Mouse (Mus musculus) limb, embryonic 10.5 days (tissue): ENCODE results near the gene Parn. TPM values are rescaled to one million over a fixed set of nuclear protein-coding genes. Genes with fewer than 3 reads are reported as not detected.
"Not testable (repeated sequence)": the region's sequence is repeated elsewhere in the genome, so short reads cannot be mapped to it uniquely, and the experiment has no call there.

ENCODE experiments used
- DNase-seq: peaks from one replicate; pipeline ENCODE4 v3.0.0-alpha.2; 2017; ENCODE audit warnings: low spot score
- H3K27ac ChIP-seq: fragments of 300-500 bp; sonication (generic); 2 replicates; pipeline ENCODE4 v1.5.1; 2016; ENCODE audit warnings: mild to moderate bottlenecking
- H3K27me3 ChIP-seq: fragments of 300-500 bp; sonication (generic); 2 replicates; pipeline ENCODE4 v1.6.1; 2016; ENCODE audit warnings: low read depth, mild to moderate bottlenecking; ENCODE audit not compliant: poor library complexity, severe bottlenecking
- H3K36me3 ChIP-seq: fragments of 300-500 bp; sonication (generic); 2 replicates; pipeline ENCODE4 v1.6.1; 2016; ENCODE audit warnings: mild to moderate bottlenecking, moderate library complexity
- H3K4me1 ChIP-seq: fragments of 300-500 bp; sonication (generic); 2 replicates; pipeline ENCODE4 v1.6.1; 2016
- H3K4me3 ChIP-seq: fragments of 300-500 bp; sonication (generic); 2 replicates; pipeline ENCODE4 v1.5.1; 2016; ENCODE audit warnings: mild to moderate bottlenecking, moderate library complexity
- H3K9me3 ChIP-seq: fragments of 300-500 bp; sonication (generic); replicated peaks from 2 replicates; pipeline ENCODE4 v1.6.1; 2016; ENCODE audit warnings: mild to moderate bottlenecking
- WGBS: fragments of 180-500 bp; shearing (Covaris S2); methylation state at CpG from one replicate; pipeline ENCODE4 v1.1.7; 2016; 5-methylcytosine and 5-hydroxymethylcytosine counted together
- polyA plus RNA-seq: library from polyadenylated mRNA; unstranded; fragments of >200 nt; fragmentation: Nextera tagmentation; extraction: Ambion mirVana; gene quantifications from 2 replicates; pipeline ENCODE4 v1.2.1, GENCODE M21; 2016

Parn gene
- polyA plus RNA-seq, 1 experiment from 2014 or later, result 46.6 TPM

DNA sequence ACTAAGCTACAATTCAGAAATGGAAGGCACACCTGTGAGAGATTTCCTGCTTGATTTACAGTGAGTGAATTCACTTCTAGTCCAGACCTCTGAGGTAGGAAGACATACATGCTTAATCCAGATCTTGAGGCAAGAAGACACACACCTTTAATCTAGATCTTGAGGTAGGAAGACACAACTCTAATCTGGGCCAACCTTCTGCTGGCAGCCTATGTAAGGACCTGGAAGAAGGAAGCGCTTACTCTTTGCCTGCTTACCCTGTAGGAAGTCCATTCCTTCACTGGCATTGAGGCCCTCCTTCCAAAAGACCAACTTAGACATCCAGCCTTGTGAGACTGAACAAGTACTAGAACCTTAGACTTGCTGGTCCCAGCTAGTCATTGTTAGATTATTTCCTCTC is 1.3 kb upstream of the Parn start:
- no peak for DNase-seq
- no peaks in the 10 kb centered on the region for H3K9me3 ChIP-seq
- H3K4me3 ChIP-seq, result no peak overlapping the region
- no peak overlapping the region for H3K27ac ChIP-seq
- peaks cover 16% of the 10 kb centered on the region for H3K36me3 ChIP-seq
- WGBS, result 92% methylated on average over 1 of the region's 1 CpGs
- no peaks in the 10 kb centered on the region for H3K27me3 ChIP-seq
- H3K4me1 ChIP-seq, result peaks cover 13% of the 10 kb centered on the region

DNA sequence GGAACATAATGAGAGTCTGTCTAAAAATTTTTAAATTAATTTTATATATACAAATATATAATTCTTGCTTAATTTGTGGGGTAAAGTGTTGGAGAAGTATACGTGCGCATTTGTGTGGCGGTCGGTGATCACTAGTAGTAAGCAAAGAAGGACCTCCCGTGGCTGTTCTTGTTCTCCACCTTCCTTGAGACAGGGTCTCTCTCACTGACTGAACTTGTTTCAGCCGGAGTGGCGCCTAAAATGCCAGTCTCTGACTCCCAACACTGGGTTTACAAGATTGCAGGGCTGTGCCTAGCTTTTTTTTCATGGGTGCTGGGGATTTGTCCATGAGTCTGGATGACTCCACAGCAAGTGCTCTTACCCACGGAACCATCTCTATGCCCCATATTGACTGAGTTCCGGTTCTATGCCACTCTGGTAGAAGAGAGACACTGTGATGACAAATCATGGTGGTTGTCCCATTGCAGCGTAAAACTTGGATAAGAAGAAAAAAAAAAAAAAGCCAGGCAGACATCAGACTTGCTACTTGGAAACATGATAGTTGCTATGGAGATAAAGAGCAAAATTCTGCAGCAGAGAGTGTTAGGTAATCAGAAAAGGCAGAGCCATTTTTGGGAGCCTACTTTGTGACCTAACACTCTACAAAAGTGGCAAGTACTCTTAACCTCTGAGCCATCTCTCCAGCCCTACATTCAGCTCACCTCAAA is 585 bp upstream of the Parn start:
- Histone ChIP-seq H3K4me1 (peaks cover 13% of the 10 kb centered on the region), H3K36me3 (peaks cover 19% of the 10 kb centered on the region), H3K27ac (peak overlapping the region; percentile 90; the same call in 1 of the 2 replicates), H3K9me3 (no peaks in the 10 kb centered on the region), H3K27me3 (no peaks in the 10 kb centered on the region), H3K4me3 (peak overlapping the region; percentile 86)
- no peak for DNase-seq
- 83% methylated on average over 10 of the region's 10 CpGs for WGBS

DNA sequence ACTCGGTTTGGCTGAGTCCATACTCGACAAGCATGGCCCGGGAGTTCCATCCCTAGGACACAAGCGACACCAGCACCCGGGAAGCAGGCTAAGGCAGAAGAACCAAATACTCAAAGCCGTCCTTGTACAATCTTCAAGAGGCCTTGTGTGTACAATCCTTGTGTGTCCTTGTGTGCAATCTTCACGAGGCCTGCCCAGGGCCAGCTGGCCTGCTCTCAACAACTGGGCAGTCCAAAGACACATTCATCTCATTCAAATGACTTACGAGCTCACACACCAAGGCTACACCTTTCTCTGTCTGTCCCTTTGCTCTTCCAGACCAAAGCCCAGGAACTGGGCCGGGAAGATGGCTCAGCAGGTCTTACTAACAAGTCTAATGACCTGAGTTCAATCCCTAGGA is 7.2 kb downstream of the Parn start:
- Histone ChIP-seq H3K36me3 (peaks cover 87% of the 10 kb centered on the region), H3K9me3 (no peaks in the 10 kb centered on the region), H3K4me3 (no peak overlapping the region), H3K27ac (no peak overlapping the region), H3K27me3 (no peaks in the 10 kb centered on the region), H3K4me1 (no peaks in the 10 kb centered on the region)
- WGBS, result 90% methylated on average over 9 of the region's 9 CpGs
- no peak for DNase-seq

DNA sequence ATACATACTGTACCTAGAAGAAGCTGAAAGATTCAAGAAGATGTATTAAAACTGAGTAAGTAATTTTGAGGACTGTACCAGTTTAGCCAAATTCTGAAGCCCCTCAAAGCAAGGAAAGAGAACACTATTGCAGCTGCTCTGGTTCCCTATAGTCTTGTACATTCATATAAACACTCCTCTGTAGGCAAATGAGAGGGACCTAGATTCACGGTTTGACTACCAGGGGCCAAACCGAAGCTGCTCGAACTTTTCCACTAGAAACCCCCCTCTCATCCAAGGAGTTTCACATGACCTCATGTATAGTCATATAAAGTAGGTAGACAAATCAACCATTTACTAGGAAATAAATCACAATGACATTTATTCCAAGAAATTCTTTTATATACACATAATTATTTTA is 9.1 kb downstream of the Parn start:
- H3K36me3 ChIP-seq, result peaks cover 88% of the 10 kb centered on the region
- H3K4me3 ChIP-seq, result no peak overlapping the region
- 95% methylated on average over 3 of the region's 3 CpGs for WGBS
- no peak for DNase-seq
- H3K27ac ChIP-seq, result no peak overlapping the region
- no peaks in the 10 kb centered on the region for H3K9me3 ChIP-seq
- no peaks in the 10 kb centered on the region for H3K4me1 ChIP-seq
- H3K27me3 ChIP-seq, result no peaks in the 10 kb centered on the region

DNA sequence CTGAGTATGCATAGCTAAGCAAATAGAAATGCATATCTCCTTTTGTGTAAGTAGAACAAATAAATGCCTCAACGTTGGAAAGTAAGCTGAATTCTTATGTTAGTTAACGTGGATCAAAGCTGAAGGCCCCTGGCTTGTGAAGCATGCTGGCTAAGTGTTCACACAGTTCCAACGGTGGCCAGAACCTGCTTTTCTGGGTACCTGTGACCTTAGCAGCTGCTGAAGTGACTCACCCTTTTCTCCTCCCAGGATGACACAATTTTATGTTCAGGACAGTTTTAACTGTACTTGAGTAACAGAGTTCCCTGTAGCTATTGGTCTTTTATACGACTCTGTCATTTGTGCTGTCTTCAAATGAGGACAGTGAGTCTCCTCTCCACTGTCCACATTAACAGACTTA is 22.0 kb downstream of the Parn start:
- H3K9me3 ChIP-seq, result no peaks in the 10 kb centered on the region
- WGBS, result 91% methylated on average over 4 of the region's 4 CpGs
- H3K27ac ChIP-seq, result no peak overlapping the region
- peaks cover 56% of the 10 kb centered on the region for H3K36me3 ChIP-seq
- no peak for DNase-seq
- no peaks in the 10 kb centered on the region for H3K4me1 ChIP-seq
- no peak overlapping the region for H3K4me3 ChIP-seq
- H3K27me3 ChIP-seq, result no peaks in the 10 kb centered on the region

DNA sequence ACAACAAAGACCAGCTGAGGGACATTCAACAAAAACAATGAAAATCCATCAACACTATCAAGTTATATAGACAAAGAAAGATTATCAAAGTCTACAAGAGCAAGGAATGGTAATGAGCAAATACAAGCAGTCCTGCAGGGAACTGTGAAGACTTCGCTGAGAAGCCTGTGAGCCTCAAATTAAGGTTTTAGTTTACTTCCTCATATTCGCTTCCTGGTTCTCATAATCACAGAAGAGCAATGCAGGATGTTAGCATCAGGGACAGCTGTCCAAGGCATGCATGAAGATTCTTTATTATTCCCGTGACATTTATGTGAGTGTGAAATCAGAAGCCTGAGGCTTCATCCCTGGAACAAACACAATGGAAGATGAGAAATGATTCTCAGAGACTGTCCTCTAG is 23.5 kb downstream of the Parn start:
- H3K36me3 ChIP-seq, result peaks cover 50% of the 10 kb centered on the region

DNA sequence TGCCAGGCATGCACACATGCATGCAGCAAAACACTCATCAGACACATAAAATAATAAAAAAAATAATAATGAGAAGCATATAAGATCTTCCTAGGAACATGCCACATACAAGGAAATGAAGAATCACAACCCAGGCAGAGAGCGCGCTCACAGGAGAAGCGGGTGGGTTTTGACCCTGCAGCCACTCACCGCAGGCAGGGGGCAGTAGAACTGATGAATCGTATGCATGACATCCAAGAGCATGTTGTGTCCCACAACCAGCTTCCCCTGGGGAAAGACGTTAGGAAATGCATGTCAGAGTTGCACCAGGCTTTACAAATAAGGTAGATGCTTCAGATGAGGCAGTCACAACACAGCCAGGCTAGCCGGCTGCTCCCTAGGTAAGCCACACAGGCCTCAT is 27.9 kb downstream of the Parn start:
- H3K4me1 ChIP-seq, result no peaks in the 10 kb centered on the region
- no peak for DNase-seq
- no peaks in the 10 kb centered on the region for H3K27me3 ChIP-seq
- WGBS, result 75% methylated on average over 7 of the region's 7 CpGs
- H3K9me3 ChIP-seq, result no peaks in the 10 kb centered on the region
- no peak overlapping the region for H3K4me3 ChIP-seq
- no peak overlapping the region for H3K27ac ChIP-seq
- H3K36me3 ChIP-seq, result peaks cover 52% of the 10 kb centered on the region

More for the DNA sequence above, 23.5 kb downstream of the Parn start:
- no peaks in the 10 kb centered on the region for H3K27me3 ChIP-seq
- H3K4me3 ChIP-seq, result no peak overlapping the region
- no peaks in the 10 kb centered on the region for H3K4me1 ChIP-seq
- H3K27ac ChIP-seq, result no peak overlapping the region
- H3K9me3 ChIP-seq, result no peaks in the 10 kb centered on the region
- 97% methylated on average over 3 of the region's 3 CpGs for WGBS
- no peak for DNase-seq

DNA sequence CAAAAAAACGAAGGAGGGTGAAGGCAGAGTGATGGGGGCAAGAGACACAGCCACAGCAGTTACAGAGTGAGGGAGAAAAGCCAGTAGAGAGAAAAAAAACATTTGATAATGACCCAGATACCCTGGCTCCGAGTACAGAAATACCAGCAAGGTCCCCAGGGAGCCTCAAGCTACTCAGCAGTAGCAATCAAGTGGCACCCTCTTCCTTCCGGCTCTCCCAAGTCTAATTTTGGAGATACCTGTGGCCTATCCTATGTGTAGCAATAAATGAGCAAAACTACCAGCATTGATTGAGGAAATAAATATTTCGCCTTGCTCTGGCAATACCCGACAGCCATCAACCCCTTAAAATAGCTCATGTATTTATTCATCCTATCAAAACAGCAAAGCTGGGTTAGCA is 28.5 kb downstream of the Parn start:
- no peaks in the 10 kb centered on the region for H3K9me3 ChIP-seq
- no peaks in the 10 kb centered on the region for H3K4me1 ChIP-seq
- 91% methylated on average over 5 of the region's 5 CpGs for WGBS
- DNase-seq, result no peak
- H3K36me3 ChIP-seq, result peaks cover 52% of the 10 kb centered on the region
- no peak overlapping the region for H3K27ac ChIP-seq
- no peaks in the 10 kb centered on the region for H3K27me3 ChIP-seq
- H3K4me3 ChIP-seq, result no peak overlapping the region

DNA sequence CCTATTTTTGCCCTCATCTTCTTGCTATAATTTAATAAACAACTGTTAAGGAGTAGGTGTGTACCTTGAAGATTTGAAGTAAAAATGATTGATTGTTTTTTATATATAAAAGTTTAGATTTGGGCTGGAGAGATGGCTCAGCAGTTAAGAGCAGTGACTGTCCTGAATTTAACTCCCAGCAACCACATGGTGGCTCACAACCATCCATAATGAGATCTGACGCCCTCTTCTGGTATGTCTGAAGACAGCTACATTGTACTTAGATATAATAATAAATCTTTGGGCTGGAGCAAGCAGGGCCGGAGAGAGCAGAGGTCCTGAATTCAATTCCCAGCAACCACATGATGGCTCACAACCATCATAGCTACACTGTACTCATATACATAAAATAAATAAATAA is 29.8 kb downstream of the Parn start:
- peaks cover 58% of the 10 kb centered on the region for H3K36me3 ChIP-seq
- not testable (repeated sequence) for DNase-seq, H3K4me1 ChIP-seq, H3K4me3 ChIP-seq, H3K27ac ChIP-seq, H3K9me3 ChIP-seq, H3K27me3 ChIP-seq
- WGBS, result 63% methylated on average over 2 of the region's 2 CpGs

DNA sequence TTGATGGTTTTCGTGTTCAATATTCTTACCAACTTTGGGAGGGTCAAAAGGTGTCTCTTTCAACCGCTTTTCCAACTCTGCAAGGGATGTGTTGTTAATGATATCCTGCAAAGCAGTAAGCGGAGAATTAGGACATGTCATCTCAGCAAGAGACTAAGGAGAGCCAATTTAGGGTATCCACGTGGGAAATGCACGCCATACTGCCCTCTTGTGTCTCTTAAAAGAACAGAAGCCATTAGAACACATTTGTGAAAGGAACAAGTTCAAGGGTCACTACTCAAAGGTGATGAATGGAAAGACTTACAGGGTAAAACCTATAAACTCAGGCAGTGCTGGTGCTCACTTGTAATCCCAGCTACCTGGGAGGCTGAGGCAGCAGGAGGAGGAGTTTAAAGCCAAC is 39.6 kb downstream of the Parn start:
- peaks cover 90% of the 10 kb centered on the region for H3K36me3 ChIP-seq
- DNase-seq, result no peak
- 56% methylated on average over 5 of the region's 5 CpGs for WGBS

DNA sequence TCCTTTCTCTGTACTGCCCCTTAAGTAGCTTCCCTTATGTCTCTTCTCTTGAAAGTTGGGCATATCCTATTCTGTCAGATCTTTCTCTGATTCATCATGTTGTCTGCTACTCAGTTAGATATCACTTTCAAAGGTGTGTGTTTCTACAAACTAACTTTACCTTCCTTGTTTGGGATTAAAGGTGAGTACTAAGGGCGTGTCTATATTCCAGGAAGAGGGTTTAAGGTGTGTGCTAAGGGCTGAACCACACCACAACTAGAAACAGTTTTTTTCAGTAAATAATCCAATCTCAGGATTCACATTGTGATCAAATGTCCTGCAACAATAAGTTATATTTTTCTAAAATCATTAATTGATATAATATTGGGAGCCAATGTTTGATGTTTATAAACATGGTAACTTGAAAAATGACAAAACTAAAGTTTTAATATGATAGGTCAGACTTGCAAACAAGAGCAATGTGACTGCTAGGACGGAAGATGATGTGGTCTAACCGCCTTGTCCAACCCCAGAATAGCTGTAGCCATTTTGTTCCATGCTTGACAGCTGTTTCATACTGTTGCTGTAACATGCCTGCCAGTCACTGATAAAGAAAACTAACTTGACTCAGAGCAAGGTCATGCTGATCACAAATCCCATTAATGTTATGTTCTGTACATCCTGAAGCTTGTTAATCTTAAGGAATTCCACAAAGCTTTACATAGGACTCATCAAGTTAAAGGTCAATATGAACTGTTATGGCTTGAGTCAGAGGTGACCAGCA is 46.0 kb downstream of the Parn start:
- no peak for DNase-seq
- H3K4me3 ChIP-seq, result no peak overlapping the region
- no peaks in the 10 kb centered on the region for H3K27me3 ChIP-seq
- 92% methylated on average over 3 of the region's 3 CpGs for WGBS
- H3K36me3 ChIP-seq, result peaks cover 61% of the 10 kb centered on the region
- H3K9me3 ChIP-seq, result no peaks in the 10 kb centered on the region
- no peaks in the 10 kb centered on the region for H3K4me1 ChIP-seq
- no peak overlapping the region for H3K27ac ChIP-seq

More for the DNA sequence above, 39.6 kb downstream of the Parn start:
- Histone ChIP-seq H3K27me3 (no peaks in the 10 kb centered on the region), H3K4me1 (no peaks in the 10 kb centered on the region), H3K9me3 (no peaks in the 10 kb centered on the region), H3K4me3 (no peak overlapping the region), H3K27ac (no peak overlapping the region)

DNA sequence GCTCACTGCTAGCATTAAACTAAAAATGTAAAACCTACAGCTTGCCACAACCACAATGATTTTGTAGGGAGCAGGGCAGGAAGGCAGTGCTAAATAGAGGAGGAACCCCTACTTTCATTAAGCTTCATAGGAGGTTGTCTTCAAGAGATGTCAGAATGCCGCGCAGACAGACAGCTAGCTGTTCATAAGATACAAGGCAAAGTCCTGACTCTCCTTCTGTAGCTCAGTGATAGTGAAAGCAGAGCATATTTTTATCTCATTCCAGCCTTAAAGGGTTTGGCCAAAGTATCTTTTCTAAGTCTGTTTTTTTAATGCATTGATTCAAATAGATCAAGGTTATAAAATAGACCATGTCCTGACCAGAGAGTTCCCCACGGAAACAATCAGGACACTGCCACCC is 47.8 kb downstream of the Parn start:
- 98% methylated on average over 3 of the region's 3 CpGs for WGBS
- no peaks in the 10 kb centered on the region for H3K27me3 ChIP-seq
- H3K4me1 ChIP-seq, result no peaks in the 10 kb centered on the region
- no peak overlapping the region for H3K4me3 ChIP-seq
- H3K36me3 ChIP-seq, result peaks cover 53% of the 10 kb centered on the region
- no peaks in the 10 kb centered on the region for H3K9me3 ChIP-seq
- DNase-seq, result no peak
- no peak overlapping the region for H3K27ac ChIP-seq

DNA sequence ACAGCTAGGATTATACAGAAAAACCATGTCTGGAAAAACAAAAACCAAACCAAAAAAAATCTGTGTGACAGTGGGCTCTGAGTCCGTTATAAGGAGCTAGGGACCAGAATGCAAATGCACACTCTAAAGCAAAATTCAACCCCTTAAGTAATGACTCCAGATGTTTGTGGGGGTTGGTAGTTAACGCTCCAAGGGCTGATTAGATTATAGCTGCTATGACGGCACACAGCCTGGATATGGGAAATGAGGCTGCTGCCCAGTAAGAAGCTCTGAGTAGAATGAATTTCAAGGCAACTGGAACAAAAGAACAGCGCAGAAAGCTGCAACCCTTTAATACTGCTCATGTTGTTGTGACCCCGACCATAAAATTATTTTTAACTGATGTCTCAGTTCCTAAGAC is 52.7 kb downstream of the Parn start:
- Histone ChIP-seq H3K27me3 (no peaks in the 10 kb centered on the region), H3K4me3 (no peak overlapping the region), H3K9me3 (no peaks in the 10 kb centered on the region), H3K36me3 (peaks cover 30% of the 10 kb centered on the region; the same call in 1 of the 2 replicates), H3K4me1 (no peaks in the 10 kb centered on the region), H3K27ac (no peak overlapping the region)
- whole genome bisulfite sequencing, result 83% methylated on average over 5 of the region's 5 CpGs
- DNase-seq, result no peak
